Mouse (Mus musculus) megakaryocyte, embryonic 14.5 days (primary cell): ENCODE results near the gene Olfr1358. TPM values are rescaled to one million over a fixed set of nuclear protein-coding genes. Genes with fewer than 3 reads are reported as not detected.
A peak's percentile ranks its signal among the peaks of the same experiment; 100 is the strongest.
"Not testable (repeated sequence)": the region's sequence is repeated elsewhere in the genome, so short reads cannot be mapped to it uniquely, and the experiment has no call there.

ENCODE experiments used
- H3K27me3 ChIP-seq: replicated peaks from 2 replicates; pipeline ENCODE3; 2012; ENCODE audit warnings: inconsistent platforms
- H3K36me3 ChIP-seq: replicated peaks from 2 replicates; pipeline ENCODE3; 2012; ENCODE audit warnings: low read length, inconsistent platforms, mixed read lengths
- H3K4me1 ChIP-seq: 2 replicates; pipeline ENCODE4 v1.6.1; 2012; ENCODE audit warnings: inconsistent platforms
- H3K4me3 ChIP-seq: replicated peaks from 2 replicates; pipeline ENCODE3; 2012; ENCODE audit warnings: moderate library complexity, mild to moderate bottlenecking, inconsistent platforms
- H3K9me3 ChIP-seq: 2 replicates; pipeline ENCODE4 v1.6.1; 2012; ENCODE audit warnings: inconsistent platforms
- FLI1 ChIP-seq: IDR thresholded peaks from 2 replicates; pipeline ENCODE4 v1.6.1; 2012; ENCODE audit warnings: low read length, inconsistent platforms, mixed read lengths
- GATA1 ChIP-seq: IDR thresholded peaks from 3 replicates; pipeline ENCODE4 v1.6.1; 2012; ENCODE audit warnings: mixed read lengths, low read length, inconsistent platforms, borderline replicate concordance
- polyA plus RNA-seq: library from polyadenylated mRNA; stranded (reverse); fragments of >175 nt; gene quantifications from 2 replicates; pipeline ENCODE4 v1.2.3, GENCODE M21; 2012; ENCODE audit warnings: low replicate concordance; ENCODE audit not compliant: insufficient read depth

Olfr1358 gene
- polyA plus RNA-seq: not detected in 2 replicates

GRCm38 (mm10) chr10:78517128-78517527, at the start of gene Olfr1358:
TSS of gene Olfr1358 (plus strand) at chr10:78517428.
- Histone ChIP-seq H3K4me1 (no peaks in the 10 kb centered on the region), H3K9me3 (peaks cover 7% of the 10 kb centered on the region), H3K27me3 (peaks cover 19% of the 10 kb centered on the region), H3K36me3 (no peaks in the 10 kb centered on the region), H3K4me3 (no peak within 1 kb of the TSS)
- TF ChIP-seq GATA1 (no peak), FLI1 (no peak)

GRCm38 (mm10) chr10:78467761-78468310, 49.4 kb upstream of the Olfr1358 start:
- H3K27me3 ChIP-seq: peaks cover 20% of the 10 kb centered on the region

GRCm38 (mm10) chr10:78470582-78471313, 46.5 kb upstream of the Olfr1358 start:
- H3K27me3 ChIP-seq: peaks cover 25% of the 10 kb centered on the region

More at GRCm38 (mm10) chr10:78467761-78468310, 49.4 kb upstream of the Olfr1358 start:
- H3K9me3 ChIP-seq: no peaks in the 10 kb centered on the region
- H3K4me3 ChIP-seq: no peak overlapping the region
- H3K4me1 ChIP-seq: peaks cover 84% of the 10 kb centered on the region
- TF ChIP-seq FLI1: no peak
- no peak for TF ChIP-seq GATA1
- H3K36me3 ChIP-seq: no peaks in the 10 kb centered on the region

GRCm38 (mm10) chr10:78472046-78472445, 45.2 kb upstream of the Olfr1358 start:
- TF ChIP-seq GATA1: no peak
- no peak for TF ChIP-seq FLI1

More at GRCm38 (mm10) chr10:78470582-78471313, 46.5 kb upstream of the Olfr1358 start:
- peak overlapping the region; percentile 64 for H3K4me3 ChIP-seq
- H3K36me3 ChIP-seq: no peaks in the 10 kb centered on the region
- peaks cover 74% of the 10 kb centered on the region for H3K4me1 ChIP-seq
- TF ChIP-seq GATA1: no peak
- no peak for TF ChIP-seq FLI1
- H3K9me3 ChIP-seq: no peaks in the 10 kb centered on the region

GRCm38 (mm10) chr10:78473434-78473833, 43.8 kb upstream of the Olfr1358 start:
- TF ChIP-seq GATA1 (no peak), FLI1 (no peak)
- no peaks in the 10 kb centered on the region for H3K9me3 ChIP-seq
- no peak overlapping the region for H3K4me3 ChIP-seq
- no peaks in the 10 kb centered on the region for H3K36me3 ChIP-seq
- peaks cover 23% of the 10 kb centered on the region for H3K27me3 ChIP-seq
- H3K4me1 ChIP-seq: peaks cover 65% of the 10 kb centered on the region

More at GRCm38 (mm10) chr10:78472046-78472445, 45.2 kb upstream of the Olfr1358 start:
- peaks cover 25% of the 10 kb centered on the region for H3K27me3 ChIP-seq
- H3K4me1 ChIP-seq: peaks cover 71% of the 10 kb centered on the region
- no peaks in the 10 kb centered on the region for H3K36me3 ChIP-seq
- H3K4me3 ChIP-seq: no peak overlapping the region
- no peaks in the 10 kb centered on the region for H3K9me3 ChIP-seq

- Histone ChIP-seq H3K9me3 (no peaks in the 10 kb centered on the region), H3K27me3 (peaks cover 23% of the 10 kb centered on the region), H3K4me1 (peaks cover 70% of the 10 kb centered on the region)
Observed at GRCm38 (mm10) chr10:78474759-78475158, 42.5 kb upstream of the Olfr1358 start.

GRCm38 (mm10) chr10:78476821-78477220, 40.4 kb upstream of the Olfr1358 start:
- H3K27me3 ChIP-seq: peaks cover 15% of the 10 kb centered on the region
- H3K9me3 ChIP-seq: peaks cover 6% of the 10 kb centered on the region
- H3K36me3 ChIP-seq: no peaks in the 10 kb centered on the region
- H3K4me1 ChIP-seq: peaks cover 70% of the 10 kb centered on the region
- peak overlapping the region; percentile 19 for H3K4me3 ChIP-seq
- TF ChIP-seq FLI1 (no peak), GATA1 (no peak)

More at GRCm38 (mm10) chr10:78474759-78475158, 42.5 kb upstream of the Olfr1358 start:
- TF ChIP-seq FLI1: no peak
- no peak for TF ChIP-seq GATA1
- H3K36me3 ChIP-seq: no peaks in the 10 kb centered on the region
- no peak overlapping the region for H3K4me3 ChIP-seq

- peaks cover 26% of the 10 kb centered on the region for H3K27me3 ChIP-seq
- H3K9me3 ChIP-seq: peaks cover 20% of the 10 kb centered on the region
- peak overlapping the region; percentile 88 for H3K4me3 ChIP-seq
- H3K4me1 ChIP-seq: peaks cover 51% of the 10 kb centered on the region
- TF ChIP-seq GATA1 (no peak), FLI1 (no peak)
- H3K36me3 ChIP-seq: no peaks in the 10 kb centered on the region
Observed at GRCm38 (mm10) chr10:78480954-78481927, 36.0 kb upstream of the Olfr1358 start.

GRCm38 (mm10) chr10:78481928-78482499, 35.2 kb upstream of the Olfr1358 start:
- no peak for TF ChIP-seq GATA1
- Histone ChIP-seq H3K9me3 (peaks cover 20% of the 10 kb centered on the region), H3K4me3 (peak overlapping the region; percentile 88)

GRCm38 (mm10) chr10:78485369-78485768, 31.9 kb upstream of the Olfr1358 start:
- H3K36me3 ChIP-seq, H3K4me3 ChIP-seq: not testable (repeated sequence)
- Histone ChIP-seq H3K9me3 (peaks cover 20% of the 10 kb centered on the region), H3K27me3 (peaks cover 53% of the 10 kb centered on the region), H3K4me1 (peaks cover 37% of the 10 kb centered on the region)

More at GRCm38 (mm10) chr10:78481928-78482499, 35.2 kb upstream of the Olfr1358 start:
- Histone ChIP-seq H3K36me3 (no peaks in the 10 kb centered on the region), H3K4me1 (peaks cover 49% of the 10 kb centered on the region), H3K27me3 (peaks cover 33% of the 10 kb centered on the region)
